Mouse (Mus musculus): ENCODE results near the gene Bms1.

DNA sequence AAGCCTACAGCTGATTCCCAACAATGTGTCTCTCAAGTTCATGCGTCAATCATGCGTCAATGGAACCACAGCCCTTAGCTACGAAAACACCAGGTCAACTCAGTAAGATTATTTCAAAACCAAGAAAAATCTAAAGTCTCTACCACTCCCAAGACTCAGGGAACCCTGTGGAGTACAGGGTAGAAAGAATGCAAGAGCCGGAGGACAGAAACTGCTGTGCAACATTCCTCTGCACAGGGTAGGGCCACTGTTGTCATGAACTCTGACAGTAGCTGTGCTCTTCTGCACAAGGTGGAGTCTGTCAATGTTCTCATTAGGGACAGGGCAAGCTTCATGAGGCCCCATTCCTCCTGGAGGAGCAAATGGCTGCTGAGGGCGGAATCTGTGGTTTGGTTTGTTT, 10.8 kb downstream of the Bms1 start:
- TF ChIP-seq POLR2A (IDR thresholded peaks at IDR 0.05; ENCODE audit: extremely low read depth, insufficient read depth, low read length), result no peak
- no peak for TF ChIP-seq CTCF (IDR thresholded peaks at IDR 0.05; ENCODE audit: extremely low read depth, insufficient read depth, low read length)

All from cortical plate, adult 2 months (tissue).